Mouse (Mus musculus) embryonic facial prominence, embryonic 10.5 days (tissue): ENCODE measurements around the gene Gramd1a. TPM values are rescaled to one million over a fixed set of nuclear protein-coding genes. Genes with fewer than 3 reads are reported as not detected.

Experiments
- DNase-seq: peaks from one replicate; pipeline ENCODE4 v3.0.0-alpha.2; 2017; ENCODE audit warnings: low spot score
- H3K27ac ChIP-seq: fragments of 300-500 bp; sonication (generic); replicated peaks from 2 replicates; pipeline ENCODE4 v1.5.1; 2016; ENCODE audit warnings: mild to moderate bottlenecking
- H3K27me3 ChIP-seq: fragments of 300-500 bp; sonication (generic); replicated peaks from 2 replicates; pipeline ENCODE4 v1.6.1; 2016; ENCODE audit warnings: low read depth, mild to moderate bottlenecking; ENCODE audit not compliant: poor library complexity, severe bottlenecking
- H3K36me3 ChIP-seq: fragments of 300-500 bp; sonication (generic); replicated peaks from 2 replicates; pipeline ENCODE4 v1.6.1; 2016; ENCODE audit warnings: mild to moderate bottlenecking, moderate library complexity
- H3K4me1 ChIP-seq: fragments of 300-500 bp; sonication (generic); 2 replicates; pipeline ENCODE4 v1.6.1; 2016
- H3K4me3 ChIP-seq: fragments of 300-500 bp; sonication (generic); 2 replicates; pipeline ENCODE4 v1.5.1; 2016; ENCODE audit warnings: mild to moderate bottlenecking, moderate library complexity
- H3K9me3 ChIP-seq: fragments of 300-500 bp; sonication (generic); 2 replicates; pipeline ENCODE4 v1.6.1; 2016; ENCODE audit warnings: mild to moderate bottlenecking
- WGBS: fragments of 180-500 bp; shearing (Covaris S2); methylation state at CpG from one replicate; pipeline ENCODE4 v1.1.7; 2016; 5-methylcytosine and 5-hydroxymethylcytosine counted together
- polyA plus RNA-seq: library from polyadenylated mRNA; unstranded; fragments of >200 nt; fragmentation: Nextera tagmentation; extraction: Ambion mirVana; gene quantifications from 2 replicates; pipeline ENCODE4 v1.2.1, GENCODE M21; 2016

The Gramd1a gene
- polyA plus RNA-seq, 1 experiment from 2014 or later = 96.1 TPM

DNA sequence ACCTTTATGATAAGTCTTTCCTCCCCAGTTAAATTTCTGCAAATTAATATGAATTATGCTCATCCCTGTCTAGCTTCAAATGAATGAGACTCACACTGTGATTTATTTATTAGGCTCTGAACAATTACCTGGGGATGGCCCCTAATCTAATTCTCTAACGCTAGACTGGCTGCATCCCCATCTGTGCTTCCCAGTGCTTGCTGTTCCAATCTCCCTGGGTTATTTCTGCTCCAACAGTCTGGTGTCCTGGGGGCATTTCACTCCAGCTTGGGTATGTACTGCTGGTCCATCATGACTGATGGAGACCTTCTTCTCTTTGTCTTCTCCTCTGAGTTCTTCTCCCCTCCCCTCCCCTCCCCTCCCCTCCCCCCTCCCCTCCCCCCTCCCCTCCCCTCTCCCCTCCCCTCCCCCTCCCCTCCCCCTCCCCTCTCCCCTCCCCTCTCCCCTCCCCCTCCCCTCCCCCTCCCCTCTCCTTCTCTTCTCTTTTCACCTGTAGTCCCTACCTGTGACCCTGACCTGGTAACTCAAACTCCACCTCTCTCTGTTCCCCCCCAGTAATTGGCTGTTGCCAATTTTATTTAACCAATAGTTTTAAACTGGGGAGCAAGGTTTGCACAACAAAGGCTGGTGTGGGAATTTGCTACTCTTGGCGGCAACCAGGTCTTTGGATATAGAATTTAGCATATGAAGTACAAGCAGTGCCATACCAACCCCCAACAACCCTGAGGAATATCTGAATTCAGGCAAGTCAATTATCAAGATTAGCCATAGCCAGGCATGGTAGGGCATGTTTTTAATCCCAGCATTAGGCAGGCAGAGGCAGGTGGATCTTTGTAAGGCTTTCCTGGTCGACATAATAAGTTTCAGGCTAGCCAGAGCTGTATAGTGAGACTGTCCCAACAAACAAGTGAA is 8.2 kb upstream of the Gramd1a start:
- no peak for DNase-seq
- H3K4me3 ChIP-seq = no peak overlapping the region
- H3K4me1 ChIP-seq = 0 out of 2 replicates have a peak, but pooled peaks cover 6% of the 10 kb centered on the region
- H3K27ac ChIP-seq = no peak overlapping the region
- no peaks in the 10 kb centered on the region for H3K9me3 ChIP-seq
- WGBS = 62% methylated on average over 3 of the region's 3 CpGs
- no peaks in the 10 kb centered on the region for H3K27me3 ChIP-seq
- H3K36me3 ChIP-seq = no peaks in the 10 kb centered on the region

DNA sequence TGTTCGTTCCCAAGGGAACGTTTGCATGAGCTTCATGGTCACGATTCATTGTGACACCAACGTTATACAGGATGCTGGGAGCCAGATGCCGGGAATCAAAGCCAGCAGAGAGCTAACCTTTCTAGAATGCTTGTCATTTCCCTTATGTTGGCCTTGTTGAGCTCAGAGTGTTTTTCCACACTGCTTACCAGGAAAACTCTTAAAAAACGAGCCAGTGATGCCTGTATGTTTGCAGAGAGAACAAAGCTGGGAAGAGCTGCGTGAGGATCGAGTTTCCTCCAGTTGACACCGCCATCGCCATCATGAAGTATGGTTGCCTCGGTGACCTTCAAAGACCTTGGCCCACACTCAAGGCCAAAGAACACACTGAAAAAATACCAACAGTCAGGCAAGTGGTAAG is 6.6 kb upstream of the Gramd1a start:
- Histone ChIP-seq H3K27me3 (no peaks in the 10 kb centered on the region), H3K4me3 (no peak overlapping the region), H3K27ac (no peak overlapping the region), H3K9me3 (no peaks in the 10 kb centered on the region), H3K4me1 (0 out of 2 replicates have a peak, but pooled peaks cover 6% of the 10 kb centered on the region), H3K36me3 (no peaks in the 10 kb centered on the region)
- no peak for DNase-seq
- 80% methylated on average over 11 of the region's 11 CpGs for WGBS

DNA sequence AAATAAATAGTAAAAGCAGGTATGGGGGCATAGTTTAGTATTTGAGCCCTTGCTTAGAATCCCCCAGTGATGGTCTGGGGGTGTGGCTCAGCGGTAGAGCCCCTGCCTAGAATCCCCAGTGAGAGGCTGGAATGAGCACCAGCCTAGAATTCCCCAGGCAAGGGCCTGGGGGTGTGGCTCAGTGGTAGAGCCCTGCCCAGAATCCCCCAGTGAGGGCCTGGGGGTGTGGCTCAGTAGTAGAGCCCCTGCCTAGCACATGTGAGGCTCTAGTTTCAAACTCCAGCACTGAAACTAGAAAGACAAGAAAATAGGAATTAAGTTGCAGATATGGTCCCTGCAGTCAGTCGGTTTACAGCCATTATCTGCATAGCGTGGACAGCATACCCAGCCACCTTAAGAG is 6.1 kb upstream of the Gramd1a start:
- Histone ChIP-seq H3K9me3 (no peaks in the 10 kb centered on the region), H3K27me3 (no peaks in the 10 kb centered on the region), H3K27ac (no peak overlapping the region), H3K4me3 (no peak overlapping the region), H3K4me1 (0 out of 2 replicates have a peak, but pooled peaks cover 6% of the 10 kb centered on the region), H3K36me3 (no peaks in the 10 kb centered on the region)
- 60% methylated on average over 3 of the region's 3 CpGs for WGBS
- no peak for DNase-seq

DNA sequence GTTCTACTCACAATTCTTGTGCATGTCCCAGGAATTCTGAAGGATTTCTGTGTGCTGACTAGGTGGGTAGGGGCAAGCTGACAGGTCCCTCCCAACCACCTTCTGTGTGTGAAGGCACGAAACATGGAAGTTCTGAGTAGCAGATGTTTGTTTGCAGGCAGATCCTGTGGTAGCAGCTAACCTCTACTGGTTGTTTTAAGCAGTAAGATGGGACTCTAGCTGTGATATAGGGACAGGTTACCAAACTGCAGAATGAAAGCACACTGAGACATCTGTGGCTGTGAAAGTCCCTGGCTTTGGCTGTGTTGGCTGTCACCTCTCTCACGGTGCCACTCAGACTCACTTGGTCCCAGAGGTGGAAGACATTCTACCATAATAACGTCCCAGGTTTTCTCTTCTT is 5.5 kb upstream of the Gramd1a start:
- no peak for DNase-seq
- WGBS = 75% methylated on average over 3 of the region's 3 CpGs
- Histone ChIP-seq H3K4me3 (no peak overlapping the region), H3K27me3 (no peaks in the 10 kb centered on the region), H3K27ac (no peak overlapping the region), H3K9me3 (no peaks in the 10 kb centered on the region), H3K36me3 (no peaks in the 10 kb centered on the region), H3K4me1 (peaks cover 9% of the 10 kb centered on the region)

DNA sequence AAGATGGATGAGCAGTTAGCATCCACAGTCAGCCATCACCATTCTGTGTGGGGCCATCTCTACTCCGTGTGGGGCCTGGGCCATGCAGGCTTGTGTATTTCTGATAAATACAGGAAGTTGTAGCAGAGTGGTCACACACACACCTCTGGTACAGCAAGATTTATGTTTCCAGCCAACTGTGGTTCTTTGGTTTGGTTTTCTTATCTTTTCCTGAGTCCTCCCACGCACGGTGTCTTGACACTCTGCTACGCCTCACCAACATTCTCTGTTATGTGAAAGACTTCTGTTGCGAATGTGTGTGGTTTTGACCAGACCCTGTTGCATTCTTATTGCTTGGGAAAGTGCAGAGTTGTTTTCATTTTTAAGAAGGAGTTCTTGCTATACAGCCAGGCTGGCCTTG is 5.1 kb upstream of the Gramd1a start:
- peaks cover 14% of the 10 kb centered on the region for H3K4me1 ChIP-seq
- WGBS = 92% methylated on average over 5 of the region's 5 CpGs

DNA sequence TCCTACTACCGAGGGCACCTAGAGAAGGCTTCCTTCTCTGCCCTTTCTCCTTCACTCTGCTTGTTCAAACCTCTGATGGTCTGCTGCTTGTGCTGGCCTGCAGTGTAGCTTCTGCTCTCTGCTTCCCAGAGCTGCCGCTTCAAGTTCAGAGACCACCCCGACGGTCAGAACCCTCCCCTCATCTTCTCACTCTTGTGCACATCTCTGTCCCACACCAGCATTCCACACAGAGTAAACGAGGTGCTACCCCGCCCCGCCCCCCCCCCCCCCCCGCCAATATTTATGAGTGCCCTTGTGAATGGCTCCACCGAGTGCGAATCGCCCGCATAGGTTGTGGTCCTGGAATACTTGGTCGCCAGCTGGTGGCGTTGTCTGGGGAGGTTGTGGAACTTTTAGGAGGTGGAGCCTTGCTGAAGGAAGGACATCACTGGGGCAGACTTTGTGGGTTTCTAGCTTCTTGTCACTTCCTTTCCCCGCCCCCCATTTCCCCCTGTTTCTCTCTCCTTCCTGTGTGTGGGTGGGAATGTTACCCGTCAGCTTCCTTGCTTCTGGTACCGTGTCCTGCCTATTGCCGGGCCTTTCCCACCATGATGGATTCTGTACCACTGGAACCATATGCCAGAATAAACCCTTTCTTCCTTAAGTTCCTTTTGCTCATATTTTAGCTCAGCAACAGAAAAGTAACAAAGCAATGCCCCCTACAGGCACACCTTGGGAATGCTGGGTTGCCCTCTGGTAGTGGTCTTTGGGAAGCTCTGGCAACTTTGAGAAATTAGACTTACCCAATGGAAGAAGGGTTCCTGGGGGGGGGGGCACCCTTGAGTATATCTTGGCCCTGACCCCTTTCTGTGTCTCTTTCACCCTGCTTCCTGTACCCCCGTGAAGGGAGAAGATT is 585 bp upstream of the Gramd1a start:
- Histone ChIP-seq H3K27me3 (no peaks in the 10 kb centered on the region), H3K4me3 (peak overlapping the region; percentile 32), H3K4me1 (peaks cover 27% of the 10 kb centered on the region), H3K9me3 (no peaks in the 10 kb centered on the region), H3K27ac (peak overlapping the region; percentile 77), H3K36me3 (no peaks in the 10 kb centered on the region)
- DNase-seq = peak; percentile 43
- 41% methylated on average over 19 of the region's 19 CpGs for WGBS

More for the DNA sequence above, 5.1 kb upstream of the Gramd1a start:
- no peaks in the 10 kb centered on the region for H3K27me3 ChIP-seq
- no peaks in the 10 kb centered on the region for H3K9me3 ChIP-seq
- H3K4me3 ChIP-seq = no peak overlapping the region
- no peak overlapping the region for H3K27ac ChIP-seq
- H3K36me3 ChIP-seq = no peaks in the 10 kb centered on the region
- no peak for DNase-seq

DNA sequence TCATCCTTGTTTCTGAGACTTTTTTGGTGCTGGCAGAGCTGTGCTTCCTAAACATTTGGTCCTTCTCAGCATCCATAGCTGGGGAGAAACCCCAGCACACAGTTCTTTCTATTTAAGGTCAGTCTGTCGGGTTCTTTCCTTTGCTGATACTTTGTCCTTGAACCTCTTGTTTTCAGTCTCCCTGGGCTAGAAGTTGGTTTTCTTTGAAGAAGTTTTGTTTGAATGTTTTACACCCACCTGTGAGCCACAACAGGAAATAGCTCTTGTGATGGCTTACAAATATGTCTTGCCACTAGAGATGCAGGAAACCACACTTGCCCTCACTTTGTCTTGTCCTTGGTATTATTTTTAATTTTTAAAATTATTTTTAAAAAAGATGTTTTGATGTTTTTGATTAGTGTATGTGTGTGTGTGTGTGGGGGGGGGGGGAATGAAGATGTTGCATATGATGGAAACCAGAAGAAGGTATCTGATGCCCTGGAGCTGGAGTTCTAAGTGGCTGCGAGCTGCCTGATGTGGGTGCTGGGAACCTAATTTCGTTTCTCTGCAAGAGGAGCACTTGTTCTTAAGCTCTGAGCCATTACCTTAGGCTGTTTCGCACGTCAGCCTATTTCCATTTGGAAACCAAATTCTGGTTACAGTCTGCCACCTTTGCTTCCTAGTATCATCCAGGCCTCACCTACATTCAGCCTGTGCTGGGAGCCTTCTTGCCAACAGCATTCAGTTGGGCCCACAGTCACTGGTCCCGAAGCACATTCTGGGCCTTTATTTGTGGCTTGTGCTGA is 2.0 kb downstream of the Gramd1a start:
- H3K27me3 ChIP-seq = no peaks in the 10 kb centered on the region
- H3K4me1 ChIP-seq = peaks cover 42% of the 10 kb centered on the region
- no peaks in the 10 kb centered on the region for H3K36me3 ChIP-seq
- no peak overlapping the region for H3K4me3 ChIP-seq
- WGBS = 88% methylated on average over 6 of the region's 6 CpGs
- H3K27ac ChIP-seq = no peak overlapping the region
- no peak for DNase-seq
- no peaks in the 10 kb centered on the region for H3K9me3 ChIP-seq

DNA sequence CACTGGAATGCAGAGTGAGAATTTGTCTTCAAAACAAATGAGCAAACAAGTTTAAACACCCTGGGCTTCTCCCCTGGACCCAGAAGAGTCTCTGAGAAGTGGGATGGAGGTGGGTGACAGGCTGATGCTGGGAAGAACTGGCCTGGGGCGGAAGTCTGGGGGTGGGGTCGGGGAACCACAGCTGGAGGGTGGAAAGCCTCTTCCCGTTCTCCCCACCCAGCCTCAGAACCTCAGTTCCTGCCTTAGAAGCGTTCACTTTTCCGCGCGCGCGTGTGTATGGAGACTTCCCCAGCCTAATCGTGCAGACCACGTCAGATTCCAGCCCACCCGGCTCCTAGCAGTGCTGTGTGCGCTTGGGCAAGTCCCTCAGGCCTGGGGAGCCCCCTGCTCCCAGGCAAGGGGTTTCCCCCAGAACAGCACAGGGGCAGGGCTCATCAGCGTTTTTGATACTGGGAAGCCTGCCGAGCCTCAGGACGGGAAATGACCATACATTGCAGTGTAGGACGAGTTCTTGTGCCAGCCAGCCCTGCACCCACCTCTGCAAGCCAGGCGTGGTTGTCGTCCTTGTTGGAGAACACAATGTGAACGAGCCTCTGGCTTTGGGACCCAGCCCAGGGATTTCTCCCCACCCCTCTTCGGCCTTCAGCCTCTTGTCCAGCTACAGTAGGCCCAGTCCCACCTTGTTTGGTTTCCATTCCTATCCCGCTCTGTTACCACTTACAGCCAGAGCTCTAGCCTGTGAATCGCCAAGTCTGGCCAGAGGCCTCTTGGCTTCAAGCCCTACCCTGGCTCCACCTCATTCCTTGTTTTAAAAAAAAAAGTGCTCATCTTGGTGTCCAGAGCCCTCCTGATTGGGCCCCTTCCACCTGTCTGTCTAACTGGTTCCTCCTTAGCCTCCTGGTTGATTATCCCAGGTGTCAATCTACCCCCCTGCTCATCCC is 4.1 kb downstream of the Gramd1a start:
- peak overlapping the region; percentile 98 for H3K27ac ChIP-seq
- peaks cover 57% of the 10 kb centered on the region for H3K4me1 ChIP-seq
- peaks cover 15% of the 10 kb centered on the region for H3K36me3 ChIP-seq
- H3K4me3 ChIP-seq = peak overlapping the region; percentile 93
- H3K27me3 ChIP-seq = no peaks in the 10 kb centered on the region
- peak; percentile 76 for DNase-seq
- H3K9me3 ChIP-seq = no peaks in the 10 kb centered on the region
- 19% methylated on average over 23 of the region's 23 CpGs for WGBS

DNA sequence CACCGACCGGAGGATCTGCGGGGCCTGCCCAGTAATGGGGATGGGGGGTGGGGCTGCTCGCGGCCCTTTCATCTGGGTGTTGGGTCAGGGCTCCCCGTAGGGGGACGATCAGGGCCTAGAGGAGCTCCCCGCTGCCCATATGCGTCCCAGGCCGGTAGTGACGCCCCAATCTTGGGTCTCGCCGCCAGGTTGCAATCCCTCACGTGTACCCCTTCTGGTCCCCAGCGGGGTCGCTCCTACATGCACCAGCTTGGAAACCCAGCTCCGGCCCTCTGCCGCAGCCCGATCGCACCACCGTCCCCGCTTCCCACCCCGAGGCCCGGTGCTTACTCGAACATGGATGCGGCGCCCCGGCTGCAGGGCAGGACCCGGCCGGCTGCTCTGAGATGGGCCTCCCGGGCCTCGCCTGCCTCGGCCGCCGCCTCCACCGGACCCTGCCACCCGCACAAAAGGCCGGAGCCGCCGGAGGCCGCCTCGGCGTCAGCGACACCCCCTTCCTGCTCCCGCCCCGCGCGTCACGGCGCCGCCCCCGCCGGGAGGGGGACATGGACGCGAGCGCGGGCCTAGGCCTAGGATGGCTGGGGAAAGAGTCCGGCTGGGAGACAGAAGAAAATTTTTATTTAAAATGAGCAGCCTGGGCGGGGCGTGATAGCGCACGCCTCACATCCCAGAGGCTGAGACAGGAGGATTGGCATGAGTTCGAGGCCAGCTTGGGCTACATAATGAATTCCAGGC is 5.0 kb downstream of the Gramd1a start:
- Histone ChIP-seq H3K4me1 (peaks cover 49% of the 10 kb centered on the region), H3K4me3 (peak overlapping the region; percentile 93), H3K9me3 (no peaks in the 10 kb centered on the region), H3K36me3 (peaks cover 23% of the 10 kb centered on the region), H3K27me3 (no peaks in the 10 kb centered on the region), H3K27ac (peak overlapping the region; percentile 98)
- peak; percentile 91 for DNase-seq
- WGBS = under 1% methylated on average over 63 of the region's 63 CpGs

DNA sequence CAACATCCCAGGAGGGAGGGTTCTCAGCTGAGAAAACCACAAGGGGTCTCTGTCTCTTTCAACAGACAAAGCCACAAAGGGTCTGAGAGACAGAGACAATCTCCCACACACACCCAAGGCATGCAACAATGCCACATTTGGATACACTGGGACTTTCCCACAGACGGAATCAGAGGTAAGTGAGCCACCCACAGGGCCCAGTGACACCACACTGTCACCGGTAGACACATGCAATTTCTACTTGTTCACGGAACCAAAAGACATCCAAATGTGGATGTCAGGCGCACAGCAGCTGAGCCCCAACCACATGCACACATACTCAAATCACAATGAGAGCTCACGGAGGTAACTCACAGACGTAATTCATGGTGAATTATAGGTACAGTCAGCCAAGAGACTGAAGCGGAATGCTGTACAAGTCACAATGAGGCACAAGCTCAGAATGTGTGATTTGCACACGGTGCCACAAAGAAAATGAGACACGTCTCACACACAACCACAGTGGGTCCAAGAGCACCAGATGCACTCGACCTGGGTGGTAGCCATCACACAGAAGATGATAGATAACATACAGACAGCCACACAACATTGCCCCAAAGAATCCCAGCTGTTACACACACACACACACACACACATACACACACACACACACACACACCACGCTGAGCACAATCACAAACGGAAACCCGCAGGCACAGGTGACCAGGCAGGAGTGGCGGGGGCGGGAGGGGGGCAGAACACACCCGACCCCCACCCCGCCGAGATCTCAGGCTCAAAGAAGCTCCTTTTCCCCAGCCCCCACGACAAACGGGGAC is 5.7 kb downstream of the Gramd1a start:
- no peaks in the 10 kb centered on the region for H3K27me3 ChIP-seq
- H3K4me3 ChIP-seq = peak overlapping the region; percentile 93
- peak; percentile 41 for DNase-seq
- WGBS = 4% methylated on average over 20 of the region's 20 CpGs
- peaks cover 31% of the 10 kb centered on the region for H3K36me3 ChIP-seq
- peak overlapping the region; percentile 98 for H3K27ac ChIP-seq
- no peaks in the 10 kb centered on the region; the same call in 1 of the 2 replicates for H3K9me3 ChIP-seq
- H3K4me1 ChIP-seq = peaks cover 41% of the 10 kb centered on the region
